Mouse (Mus musculus) MEL (cell line): ENCODE measurements around the gene Il4i1. TPM values are rescaled to one million over a fixed set of nuclear protein-coding genes. Genes with fewer than 3 reads are reported as not detected.
A peak's percentile ranks its signal among the peaks of the same experiment; 100 is the strongest.

Source experiments
- DNase-seq: peaks from one replicate; pipeline ENCODE4 v3.0.0; 2011; ENCODE audit warnings: low read depth, low spot score
- H3K27ac ChIP-seq: 2 replicates; pipeline ENCODE4 v1.5.1; 2012; ENCODE audit warnings: low read depth, mild to moderate bottlenecking, control low read depth, low read length, moderate library complexity; ENCODE audit not compliant: control insufficient read depth
- H3K27me3 ChIP-seq, 2 experiments: fragments of 150-350 bp in 1 of 2; sonication (generic) in 1 of 2; 2 replicates each; pipeline ENCODE4 v1.6.1; 2012; ENCODE audit warnings: low read length in 2 of 2, mild to moderate bottlenecking in 2 of 2, improper control_type of control experiment in 1 of 2, moderate library complexity in 1 of 2; ENCODE audit not compliant: insufficient read depth in 2 of 2, control insufficient read depth in 1 of 2
- H3K36me3 ChIP-seq, 2 experiments: 2 replicates each; pipeline ENCODE4 v1.6.1; 2012 to 2014; ENCODE audit warnings: low read length in 2 of 2, improper control_type of control experiment in 1 of 2, inconsistent platforms in 1 of 2, mild to moderate bottlenecking in 1 of 2; ENCODE audit not compliant: insufficient read depth in 2 of 2, control insufficient read depth in 1 of 2
- H3K4me1 ChIP-seq, 2 experiments: fragments of 150-350 bp in 1 of 2; sonication (generic) in 1 of 2; 2 replicates each; pipeline ENCODE4 v1.6.1; 2012; ENCODE audit warnings: low read length in 2 of 2, improper control_type of control experiment in 1 of 2, mild to moderate bottlenecking in 1 of 2; ENCODE audit not compliant: insufficient read depth in 2 of 2, control insufficient read depth in 1 of 2
- H3K4me3 ChIP-seq, 2 experiments: fragments of 150-350 bp in 1 of 2; sonication (generic) in 1 of 2; 2 replicates each; pipeline ENCODE4 v1.5.1; 2012; ENCODE audit warnings: low read depth in 2 of 2, low read length in 2 of 2, mild to moderate bottlenecking in 2 of 2, moderate library complexity in 2 of 2, control low read depth in 1 of 2, improper control_type of control experiment in 1 of 2; ENCODE audit not compliant: control insufficient read depth in 1 of 2, insufficient read depth in 1 of 2
- H3K79me2 ChIP-seq: 2 replicates; pipeline ENCODE4 v1.6.1; 2012; ENCODE audit warnings: mild to moderate bottlenecking, low read length, moderate library complexity; ENCODE audit not compliant: control insufficient read depth, poor library complexity, insufficient read depth
- H3K9ac ChIP-seq: 2 replicates; pipeline ENCODE4 v1.6.1; 2012; ENCODE audit warnings: low read depth, mild to moderate bottlenecking, control low read depth, low read length, moderate library complexity; ENCODE audit not compliant: control insufficient read depth, poor library complexity, severe bottlenecking
- H3K9me3 ChIP-seq: fragments of 150-350 bp; sonication (generic); replicated peaks from 2 replicates; pipeline ENCODE4 v1.6.1; 2012; ENCODE audit warnings: mild to moderate bottlenecking, low read length, improper control_type of control experiment, moderate library complexity; ENCODE audit not compliant: insufficient read depth
- BHLHE40 ChIP-seq: IDR thresholded peaks from 2 replicates; pipeline ENCODE4 v1.6.1; 2012; ENCODE audit warnings: low read depth, mild to moderate bottlenecking, inconsistent platforms, low read length, improper control_type of control experiment, borderline replicate concordance
- CHD1 ChIP-seq: IDR thresholded peaks from 2 replicates; pipeline ENCODE4 v1.6.1; 2012; ENCODE audit warnings: low read depth, mild to moderate bottlenecking, inconsistent platforms, low read length, improper control_type of control experiment
- ELF1 ChIP-seq: IDR thresholded peaks from 2 replicates; pipeline ENCODE4 v1.6.1; 2014; ENCODE audit warnings: low read depth, mild to moderate bottlenecking, inconsistent platforms, low read length, improper control_type of control experiment, moderate library complexity
- GABPA ChIP-seq: IDR thresholded peaks from 2 replicates; pipeline ENCODE4 v1.6.1; 2012; ENCODE audit warnings: low read depth, mild to moderate bottlenecking, inconsistent platforms, low read length, improper control_type of control experiment, moderate library complexity
- GATA1 ChIP-seq: IDR thresholded peaks from 2 replicates; pipeline ENCODE4 v1.6.1; 2011; ENCODE audit warnings: low read depth, low read length, improper control_type of control experiment
- HCFC1 ChIP-seq: IDR thresholded peaks from 2 replicates; pipeline ENCODE4 v1.6.1; 2012; ENCODE audit warnings: low read depth, mild to moderate bottlenecking, inconsistent platforms, low read length, improper control_type of control experiment, moderate library complexity
- JUND ChIP-seq: IDR thresholded peaks from 2 replicates; pipeline ENCODE4 v1.6.1; 2011; ENCODE audit warnings: low read depth, mild to moderate bottlenecking, improper control_type of control experiment, low read length
- KAT2A ChIP-seq: conservative IDR thresholded peaks from 2 replicates; pipeline ENCODE4 v1.6.1; 2012; ENCODE audit warnings: low read depth, low read length, improper control_type of control experiment, inconsistent platforms
- MAX ChIP-seq: IDR thresholded peaks from 2 replicates; pipeline ENCODE4 v1.6.1; 2011; ENCODE audit warnings: low read length, improper control_type of control experiment
- MAZ ChIP-seq: IDR thresholded peaks from 2 replicates; pipeline ENCODE4 v1.6.1; 2012; ENCODE audit warnings: low read depth, mild to moderate bottlenecking, inconsistent platforms, low read length, improper control_type of control experiment
- MXI1 ChIP-seq: IDR thresholded peaks from 2 replicates; pipeline ENCODE4 v1.6.1; 2011; ENCODE audit warnings: mild to moderate bottlenecking, low read depth, low read length, improper control_type of control experiment
- MYB ChIP-seq: IDR thresholded peaks from 2 replicates; pipeline ENCODE4 v1.6.1; 2011; ENCODE audit warnings: mild to moderate bottlenecking, low read depth, low read length, improper control_type of control experiment
- MYC ChIP-seq: IDR thresholded peaks from 2 replicates; pipeline ENCODE4 v1.6.1; 2011; ENCODE audit warnings: low read depth, mild to moderate bottlenecking, low read length, improper control_type of control experiment, moderate library complexity
- NRF1 ChIP-seq: IDR thresholded peaks from 2 replicates; pipeline ENCODE4 v1.6.1; 2014; ENCODE audit warnings: low read depth, mild to moderate bottlenecking, inconsistent platforms, low read length, improper control_type of control experiment, moderate library complexity; ENCODE audit not compliant: poor library complexity, insufficient read depth, severe bottlenecking
- POLR2A ChIP-seq, 2 experiments: IDR thresholded peaks; 2 replicates each; pipeline ENCODE4 v1.6.1; 2011 to 2012; ENCODE audit warnings: low read length in 2 of 2, mild to moderate bottlenecking in 2 of 2, control low read depth in 1 of 2, improper control_type of control experiment in 1 of 2, low read depth in 1 of 2, moderate library complexity in 1 of 2; ENCODE audit not compliant: control insufficient read depth in 1 of 2, insufficient read depth in 1 of 2, poor library complexity in 1 of 2
- POLR2AphosphoS2 ChIP-seq: IDR thresholded peaks from 2 replicates; pipeline ENCODE4 v1.6.1; 2011; ENCODE audit warnings: low read length, improper control_type of control experiment
- POLR2AphosphoS5 ChIP-seq: IDR thresholded peaks from 2 replicates; pipeline ENCODE4 v1.6.1; 2012; ENCODE audit warnings: low read depth, borderline replicate concordance, mild to moderate bottlenecking, inconsistent platforms, low read length, moderate library complexity, mixed read lengths
- RCOR1 ChIP-seq: IDR thresholded peaks from 2 replicates; pipeline ENCODE4 v1.6.1; 2012; ENCODE audit warnings: low read depth, mild to moderate bottlenecking, inconsistent platforms, low read length, improper control_type of control experiment
- TAL1 ChIP-seq: IDR thresholded peaks from 2 replicates; pipeline ENCODE4 v1.6.1; 2012; ENCODE audit warnings: mild to moderate bottlenecking, inconsistent platforms, low read length, moderate library complexity, mixed read lengths
- TBP ChIP-seq: IDR thresholded peaks from 2 replicates; pipeline ENCODE4 v1.8.0; 2011; ENCODE audit warnings: low read depth, low read length, improper control_type of control experiment
- TCF12 ChIP-seq: IDR thresholded peaks from 2 replicates; pipeline ENCODE4 v1.6.1; 2014; ENCODE audit warnings: low read depth, mild to moderate bottlenecking, inconsistent platforms, low read length, improper control_type of control experiment, moderate library complexity
- UBTF ChIP-seq: IDR thresholded peaks from 2 replicates; pipeline ENCODE4 v1.6.1; 2012; ENCODE audit warnings: low read depth, mild to moderate bottlenecking, inconsistent platforms, low read length, improper control_type of control experiment, moderate library complexity, borderline replicate concordance; ENCODE audit not compliant: insufficient read depth
- USF1 ChIP-seq: IDR thresholded peaks from 2 replicates; pipeline ENCODE4 v1.6.1; 2014; ENCODE audit warnings: low read depth, mild to moderate bottlenecking, inconsistent platforms, low read length, improper control_type of control experiment, moderate library complexity
- USF2 ChIP-seq, 2 experiments: IDR thresholded peaks; 2 replicates each; pipeline ENCODE4 v1.6.1; 2011 to 2012; ENCODE audit warnings: improper control_type of control experiment in 2 of 2, low read length in 2 of 2, borderline replicate concordance in 1 of 2, inconsistent platforms in 1 of 2, low read depth in 1 of 2, mild to moderate bottlenecking in 1 of 2; ENCODE audit not compliant: insufficient read depth in 1 of 2
- ZC3H11A ChIP-seq: IDR thresholded peaks from 2 replicates; pipeline ENCODE4 v1.6.1; 2012; ENCODE audit warnings: low read depth, mild to moderate bottlenecking, inconsistent platforms, low read length, improper control_type of control experiment
- ZKSCAN1 ChIP-seq: IDR thresholded peaks from 2 replicates; pipeline ENCODE4 v1.6.1; 2012; ENCODE audit warnings: low read depth, mild to moderate bottlenecking, inconsistent platforms, low read length, improper control_type of control experiment, moderate library complexity
- polyA plus RNA-seq, 2 experiments: library from polyadenylated mRNA; stranded (reverse) in 1 of 2; unstranded in 1 of 2; fragments of >175 nt in 1 of 2; fragments of >200 nt in 1 of 2; gene quantifications; 2 replicates each; pipeline versions ENCODE4 v1.2.1 to v1.2.4; 2012; ENCODE audit warnings: low replicate concordance in 2 of 2, low read depth in 1 of 2; ENCODE audit not compliant: insufficient read length in 2 of 2, insufficient read depth in 1 of 2, missing spikeins in 1 of 2
- total RNA-seq: library from RNA; depleted of rRNA; stranded (reverse); fragments of 300-350 nt; gene quantifications from 2 replicates; pipeline ENCODE4 v1.2.3, GENCODE M21; 2012

Gene Il4i1
- total and polyA plus RNA-seq, 3 experiments = 0.54 to 0.73 TPM; not detected in 1

GRCm38 (mm10) chr7:44869697-44870528, 53.7 kb downstream of the Il4i1 start, which contains the start of gene Ptov1 (continued):
- TF ChIP-seq HCFC1 (peak; percentile 90), TBP (0 out of 2 replicates have a peak, but pooled peaks have one; percentile 60), NRF1 (no peak), GABPA (no peak)
- TF ChIP-seq, all 39 proteins: peak for 20

GRCm38 (mm10) chr7:44870614-44871013, 54.4 kb downstream of the Il4i1 start:
- peaks cover 9% of the 10 kb centered on the region for H3K79me2 ChIP-seq
- H3K27me3 ChIP-seq = no peaks in the 10 kb centered on the region
- no peak for DNase-seq
- peak overlapping the region in 1 of 2 experiments; percentile 71; a peak in 2 of 4 replicates for H3K4me3 ChIP-seq
- peak overlapping the region; percentile 53 for H3K9ac ChIP-seq
- no peaks in the 10 kb centered on the region for H3K9me3 ChIP-seq
- peaks cover 3 to 4% of the 10 kb centered on the region in 2 experiments; a peak in 3 of 4 replicates for H3K4me1 ChIP-seq
- TF ChIP-seq POLR2A (IDR thresholded peaks at IDR 0.05; ENCODE audit: control insufficient read depth in 1 of 2, insufficient read depth in 1 of 2, low read depth in 1 of 2, low read length in 2 of 2, poor library complexity in 1 of 2) (no peak), ZKSCAN1 (no peak), MAZ (no peak), MYB (no peak), NRF1 (no peak), BHLHE40 (no peak), MYC (no peak), JUND (no peak), RCOR1 (no peak), USF2 (IDR thresholded peaks at IDR 0.05; ENCODE audit: borderline replicate concordance in 1 of 2, insufficient read depth in 1 of 2, low read depth in 1 of 2, low read length in 2 of 2) (no peak), MAX (no peak), KAT2A (no peak), GATA1 (no peak)
- TF ChIP-seq, all 39 proteins: peak for 0
- no peak overlapping the region for H3K27ac ChIP-seq
- no peaks in the 10 kb centered on the region for H3K36me3 ChIP-seq

GRCm38 (mm10) chr7:44871181-44871580, 55.0 kb downstream of the Il4i1 start:
- H3K27me3 ChIP-seq = no peaks in the 10 kb centered on the region
- no peaks in the 10 kb centered on the region for H3K36me3 ChIP-seq
- H3K4me1 ChIP-seq = peaks cover 3 to 4% of the 10 kb centered on the region in 2 experiments; a peak in 3 of 4 replicates
- peaks cover 9% of the 10 kb centered on the region for H3K79me2 ChIP-seq
- H3K4me3 ChIP-seq = no peak overlapping the region
- DNase-seq = no peak
- H3K27ac ChIP-seq = no peak overlapping the region
- no peak overlapping the region for H3K9ac ChIP-seq
- no peaks in the 10 kb centered on the region for H3K9me3 ChIP-seq
- TF ChIP-seq GABPA (no peak), TAL1 (no peak), CHD1 (no peak), ZKSCAN1 (no peak), ELF1 (no peak), UBTF (no peak), BHLHE40 (no peak), POLR2AphosphoS2 (no peak), TCF12 (no peak), RCOR1 (no peak), USF1 (no peak), MYC (no peak), MXI1 (no peak), POLR2A (IDR thresholded peaks at IDR 0.05; ENCODE audit: control insufficient read depth in 1 of 2, insufficient read depth in 1 of 2, low read depth in 1 of 2, low read length in 2 of 2, poor library complexity in 1 of 2) (no peak), NRF1 (no peak), MYB (no peak), POLR2AphosphoS5 (no peak), ZC3H11A (no peak)
